In genomic region chr10:39506831-39507230, GRCm38 (mm10) we compare ENCODE assay signal across 9 mouse cellular contexts.
DNase-seq lines count a peak whose midpoint lies in the region; ATAC-seq lines count a peak whose summit lies in the region.
"Had no signal": no experiment of that assay in that cellular context is flagged by ENCODE, and none has a peak within 500 bp of the region (broad histone marks: within the 10 kb centered on the region; RNA-seq: fewer than 3 reads in every experiment).

No protein-coding gene starts in this region.

- no peaks in the 10 kb centered on the region for H3K27me3 ChIP-seq in hindbrain, embryonic 10.5 days (ENCODE audit: insufficient read depth, poor library complexity, severe bottlenecking)
- H3K27me3 ChIP-seq in hindbrain, embryonic 12.5 days, result no peaks in the 10 kb centered on the region

- H3K27ac ChIP-seq in hindbrain, embryonic 10.5 days, result 0 out of 2 replicates have a peak overlapping the region, but pooled peaks have one; percentile 35
- H3K27ac ChIP-seq in hindbrain, embryonic 12.5 days, result no peak overlapping the region

- H3K4me3 ChIP-seq in hindbrain, embryonic 10.5 days, result no peak overlapping the region
- H3K4me3 ChIP-seq in hindbrain, embryonic 12.5 days, result no peak overlapping the region

- peaks cover 67% of the 10 kb centered on the region for H3K4me1 ChIP-seq in hindbrain, embryonic 10.5 days (replicated peaks)
- peaks cover 49% of the 10 kb centered on the region for H3K4me1 ChIP-seq in hindbrain, embryonic 12.5 days

- 88% methylated on average over 7 of the region's 7 CpGs for WGBS in hindbrain, embryonic 10.5 days
- 90% methylated on average over 7 of the region's 7 CpGs for WGBS in hindbrain, embryonic 12.5 days

- H3K36me3 ChIP-seq in hindbrain, embryonic 10.5 days, result peaks cover 8% of the 10 kb centered on the region; the same call in 1 of the 2 replicates
- H3K36me3 ChIP-seq in hindbrain, embryonic 12.5 days, result no peaks in the 10 kb centered on the region

- DNase-seq in hindbrain, embryonic 10.5 days (ENCODE audit: low spot score), result no peak
- DNase-seq in adrenal gland, postnatal 14 days, result peak; percentile 85
- DNase-seq in gastrocnemius, postnatal 14 days, result peak; percentile 49
- peak; percentile 46 to 81 for DNase-seq in lung, postnatal 4 days
- no peak for DNase-seq in thymus, postnatal 14 days
- no peak for DNase-seq in right cerebral cortex, postnatal 14 days
- no peak for DNase-seq in frontal cortex, adult 2 months (ENCODE audit: extremely low spot score in 1 of 2, low spot score in 1 of 2)
- DNase-seq: kidney, adult 11 months had no signal

- intact Hi-C loops in gastrocnemius, postnatal 14 days (cut with DNase I; ENCODE audit: low total_unique reads), result no loop called here

- ATAC-seq in hindbrain, embryonic 12.5 days (ENCODE audit: low FRiP score), result no peak

- no peaks in the 10 kb centered on the region for H3K9me3 ChIP-seq in hindbrain, embryonic 10.5 days
- no peaks in the 10 kb centered on the region for H3K9me3 ChIP-seq in hindbrain, embryonic 12.5 days (replicated peaks)

- no peak overlapping the region for H3K4me2 ChIP-seq in hindbrain, embryonic 12.5 days (replicated peaks)

- H3K9ac ChIP-seq in hindbrain, embryonic 12.5 days, result no peak overlapping the region

Comparison
In these comparisons a context has a peak if more than half of its experiments do, and no peak if none do; other contexts are left out.
1. DNase-seq: peak in adrenal gland, postnatal 14 days (single experiment), gastrocnemius, postnatal 14 days (single experiment) and lung, postnatal 4 days (2 of 2); none in hindbrain, embryonic 10.5 days (single experiment), thymus, postnatal 14 days (single experiment), right cerebral cortex, postnatal 14 days (single experiment) and frontal cortex, adult 2 months (0 of 2).